Mouse (Mus musculus) ES-Bruce4 (cell line): ENCODE results near the gene Tenm3.

Source experiments
- CTCF ChIP-seq: IDR thresholded peaks from one replicate; pipeline ENCODE4 v1.8.1; 2011; ENCODE audit warnings: low read depth, low read length
- EP300 ChIP-seq: IDR thresholded peaks from 2 replicates; pipeline ENCODE4 v1.6.1; 2011; ENCODE audit warnings: low read depth, low read length; ENCODE audit not compliant: insufficient read depth

- no peak for TF ChIP-seq CTCF
- no peak for TF ChIP-seq EP300
These were observed 244.7 kb downstream of the Tenm3 start for GRCm38 (mm10) chr8:48599028-48599427.
